In genomic region chr7:111762754-111763153, GRCm38 (mm10) we compare ENCODE assay signal across 13 mouse cellular contexts. TPM values are rescaled to one million over a fixed set of nuclear protein-coding genes. Genes with fewer than 3 reads are reported as not detected.
DNase-seq lines count a peak whose midpoint lies in the region; ATAC-seq and TF ChIP-seq lines count a peak whose summit lies in the region.
"Had no signal": no experiment of that assay in that cellular context is flagged by ENCODE, and none has a peak within 500 bp of the region (broad histone marks: within the 10 kb centered on the region; RNA-seq: fewer than 3 reads in every experiment).

No protein-coding gene starts in this region.

- DNase-seq in hindbrain, embryonic 10.5 days (ENCODE audit: low spot score): no peak
- no peak for DNase-seq in forebrain, postnatal 0 days
- DNase-seq in urinary bladder, postnatal 4 days (ENCODE audit: low spot score in 2 of 2): no peak
- DNase-seq in kidney, adult 2 months: no peak
- DNase-seq: gastrocnemius, postnatal 10 days; heart, postnatal 14 days; lung, embryonic 14.5 days had no signal

- H3K4me1 ChIP-seq in hindbrain, embryonic 10.5 days (replicated peaks): peaks cover 22% of the 10 kb centered on the region
- peaks cover 22% of the 10 kb centered on the region for H3K4me1 ChIP-seq in hindbrain, embryonic 12.5 days
- peaks cover 14% of the 10 kb centered on the region for H3K4me1 ChIP-seq in forebrain, embryonic 13.5 days
- 0 out of 2 replicates have a peak, but pooled peaks cover 4% of the 10 kb centered on the region for H3K4me1 ChIP-seq in forebrain, postnatal 0 days (ENCODE audit: insufficient read depth)
- H3K4me1 ChIP-seq in midbrain, embryonic 16.5 days (ENCODE audit: control insufficient read depth, insufficient read depth, low read length): peaks cover 19% of the 10 kb centered on the region; the same call in 1 of the 2 replicates
- H3K4me1 ChIP-seq in kidney, adult 2 months (ENCODE audit: control insufficient read depth, insufficient read depth, low read length): peaks cover 8% of the 10 kb centered on the region
- H3K4me1 ChIP-seq: liver, embryonic 12.5 days had no signal

- peak overlapping the region; percentile 41 for H3K27ac ChIP-seq in hindbrain, embryonic 10.5 days
- H3K27ac ChIP-seq in hindbrain, embryonic 12.5 days: no peak overlapping the region
- peak overlapping the region; percentile 32 for H3K27ac ChIP-seq in forebrain, embryonic 13.5 days
- 0 out of 2 replicates have a peak overlapping the region, but pooled peaks have one; percentile 16 for H3K27ac ChIP-seq in forebrain, postnatal 0 days (ENCODE audit: low read depth, low read length)
- H3K27ac ChIP-seq in midbrain, embryonic 16.5 days (ENCODE audit: low read length): no peak overlapping the region; the same call in 1 of the 2 replicates
- no peak overlapping the region for H3K27ac ChIP-seq in kidney, adult 2 months (ENCODE audit: insufficient read depth, low read depth, low read length)
- H3K27ac ChIP-seq: kidney, embryonic 15.5 days; liver, embryonic 12.5 days had no signal

- H3K4me2 ChIP-seq in hindbrain, embryonic 12.5 days (replicated peaks): no peak overlapping the region
- no peak overlapping the region for H3K4me2 ChIP-seq in forebrain, embryonic 13.5 days
- H3K4me2 ChIP-seq in forebrain, postnatal 0 days (ENCODE audit: low read depth): no peak overlapping the region
- no peak overlapping the region for H3K4me2 ChIP-seq in midbrain, embryonic 16.5 days (ENCODE audit: low read length)
- H3K4me2 ChIP-seq: kidney, embryonic 15.5 days; liver, embryonic 12.5 days; lung, embryonic 14.5 days had no signal

- WGBS in hindbrain, embryonic 10.5 days: 53% methylated on average over 6 of the region's 6 CpGs
- WGBS in hindbrain, embryonic 12.5 days: 41% methylated on average over 6 of the region's 6 CpGs
- WGBS in forebrain, embryonic 13.5 days: 40% methylated on average over 6 of the region's 6 CpGs
- WGBS in forebrain, postnatal 0 days: 29% methylated on average over 6 of the region's 6 CpGs
- 23% methylated on average over 6 of the region's 6 CpGs for WGBS in midbrain, embryonic 16.5 days
- 71% methylated on average over 6 of the region's 6 CpGs for WGBS in kidney, adult 2 months

- no peaks in the 10 kb centered on the region for H3K36me3 ChIP-seq in hindbrain, embryonic 10.5 days
- no peaks in the 10 kb centered on the region for H3K36me3 ChIP-seq in hindbrain, embryonic 12.5 days
- no peaks in the 10 kb centered on the region for H3K36me3 ChIP-seq in forebrain, embryonic 13.5 days (ENCODE audit: poor library complexity, severe bottlenecking)
- H3K36me3 ChIP-seq in forebrain, postnatal 0 days (ENCODE audit: insufficient read depth): no peaks in the 10 kb centered on the region
- H3K36me3 ChIP-seq in midbrain, embryonic 16.5 days (ENCODE audit: control insufficient read depth, insufficient read depth, low read length): no peaks in the 10 kb centered on the region
- H3K36me3 ChIP-seq in kidney, adult 2 months (ENCODE audit: control insufficient read depth, insufficient read depth, low read length): no peaks in the 10 kb centered on the region
- H3K36me3 ChIP-seq: kidney, embryonic 15.5 days; liver, embryonic 12.5 days had no signal

- TF ChIP-seq POLR2A in kidney, adult 2 months (IDR thresholded peaks at IDR 0.05; ENCODE audit: low read depth, low read length): no peak

- no peaks in the 10 kb centered on the region for H3K9me3 ChIP-seq in hindbrain, embryonic 10.5 days
- no peaks in the 10 kb centered on the region for H3K9me3 ChIP-seq in hindbrain, embryonic 12.5 days (replicated peaks)
- H3K9me3 ChIP-seq in forebrain, embryonic 13.5 days (replicated peaks): no peaks in the 10 kb centered on the region
- no peaks in the 10 kb centered on the region for H3K9me3 ChIP-seq in forebrain, postnatal 0 days (ENCODE audit: low read length)
- H3K9me3 ChIP-seq in midbrain, embryonic 16.5 days (replicated peaks; ENCODE audit: control insufficient read depth, low read length, poor library complexity, severe bottlenecking): no peaks in the 10 kb centered on the region
- H3K9me3 ChIP-seq: kidney, embryonic 15.5 days; liver, embryonic 12.5 days had no signal

- H3K9ac ChIP-seq in hindbrain, embryonic 12.5 days: no peak overlapping the region
- H3K9ac ChIP-seq in forebrain, embryonic 13.5 days: no peak overlapping the region
- peak overlapping the region; percentile 10; the same call in 1 of the 2 replicates for H3K9ac ChIP-seq in forebrain, postnatal 0 days
- no peak overlapping the region for H3K9ac ChIP-seq in midbrain, embryonic 16.5 days (ENCODE audit: low read depth, low read length)
- H3K9ac ChIP-seq: kidney, embryonic 15.5 days; liver, embryonic 12.5 days; lung, embryonic 14.5 days had no signal

- no peak for ATAC-seq in hindbrain, embryonic 12.5 days (ENCODE audit: low FRiP score)
- ATAC-seq in forebrain, embryonic 13.5 days: 0 out of 2 replicates have a peak, but pooled peaks have one; percentile 24
- ATAC-seq in forebrain, postnatal 0 days: peak; percentile 69
- ATAC-seq in midbrain, embryonic 16.5 days: 0 out of 2 replicates have a peak, but pooled peaks have one; percentile 43
- ATAC-seq: liver, embryonic 12.5 days; Patski had no signal

- no peaks in the 10 kb centered on the region for H3K27me3 ChIP-seq in hindbrain, embryonic 10.5 days (ENCODE audit: insufficient read depth, poor library complexity, severe bottlenecking)
- no peaks in the 10 kb centered on the region for H3K27me3 ChIP-seq in hindbrain, embryonic 12.5 days
- H3K27me3 ChIP-seq in forebrain, embryonic 13.5 days: no peaks in the 10 kb centered on the region
- H3K27me3 ChIP-seq in forebrain, postnatal 0 days (ENCODE audit: insufficient read depth, low read length): no peaks in the 10 kb centered on the region
- no peaks in the 10 kb centered on the region for H3K27me3 ChIP-seq in midbrain, embryonic 16.5 days (ENCODE audit: control insufficient read depth, insufficient read depth, low read depth, low read length)
- no peaks in the 10 kb centered on the region for H3K27me3 ChIP-seq in kidney, adult 2 months (replicated peaks; ENCODE audit: control insufficient read depth, insufficient read depth, low read length)
- H3K27me3 ChIP-seq: kidney, embryonic 15.5 days; liver, embryonic 12.5 days; Patski had no signal

- no peak overlapping the region for H3K4me3 ChIP-seq in hindbrain, embryonic 10.5 days
- no peak overlapping the region for H3K4me3 ChIP-seq in hindbrain, embryonic 12.5 days
- H3K4me3 ChIP-seq in forebrain, embryonic 13.5 days: no peak overlapping the region
- no peak overlapping the region for H3K4me3 ChIP-seq in forebrain, postnatal 0 days (ENCODE audit: low read depth, low read length)
- no peak overlapping the region for H3K4me3 ChIP-seq in midbrain, embryonic 16.5 days (ENCODE audit: low read depth, low read length)
- no peak overlapping the region for H3K4me3 ChIP-seq in kidney, adult 2 months (ENCODE audit: insufficient read depth, low read depth, low read length)
- H3K4me3 ChIP-seq: kidney, embryonic 15.5 days; liver, embryonic 12.5 days had no signal

- no peak for TF ChIP-seq CTCF in forebrain, postnatal 0 days (IDR thresholded peaks at IDR 0.05; ENCODE audit: low read depth)
- no peak for TF ChIP-seq CTCF in kidney, adult 2 months (conservative IDR thresholded peaks at IDR 0.05; ENCODE audit: insufficient read depth, insufficient read length, low read depth, low read length)

RNA-seq across cellular contexts. Expression of gene Galnt18, which starts 17.0 kb away (rescaled TPM):
- 8.5 and 10.8 TPM in 2 replicates for polyA plus RNA-seq in hindbrain, embryonic 10.5 days (2016; fragmentation: Nextera tagmentation; extraction: Ambion mirVana)
- polyA plus RNA-seq in hindbrain, embryonic 12.5 days (2016; fragmentation: Nextera tagmentation; extraction: Ambion mirVana): 7.5 and 8.0 TPM in 2 replicates
- 4.6 and 6.2 TPM in 2 replicates for polyA plus RNA-seq in forebrain, embryonic 13.5 days (2015; fragmentation: Nextera tagmentation; extraction: Ambion mirVana)
- total RNA-seq in forebrain, postnatal 0 days (2014; rRNA removed): 22.0 and 22.6 TPM in 2 replicates
- 13.9 and 18.0 TPM in 2 replicates for polyA plus RNA-seq in forebrain, postnatal 0 days (2015; fragmentation: Nextera tagmentation; extraction: Ambion mirVana)
- polyA plus RNA-seq in midbrain, embryonic 16.5 days (2015; fragmentation: Nextera tagmentation; extraction: Ambion mirVana): 19.8 and 20.8 TPM in 2 replicates
- polyA plus RNA-seq in kidney, adult 2 months (2012; rRNA removed): 34.9 and 38.8 TPM in 2 replicates

Comparison
In these comparisons a context has a peak if more than half of its experiments do, and no peak if none do; other contexts are left out.
1. H3K27ac ChIP-seq: peak in hindbrain, embryonic 10.5 days (single experiment), forebrain, embryonic 13.5 days (single experiment) and forebrain, postnatal 0 days (single experiment); none in hindbrain, embryonic 12.5 days (single experiment), midbrain, embryonic 16.5 days (single experiment) and kidney, adult 2 months (single experiment).